Mouse (Mus musculus) gastrocnemius, postnatal 25 days (tissue): ENCODE data around the gene Slc16a6. TPM values are rescaled to one million over a fixed set of nuclear protein-coding genes. Genes with fewer than 3 reads are reported as not detected.

Source experiments
- DNase-seq: peaks from one replicate; pipeline ENCODE4 v3.0.0; 2022
- total RNA-seq, 2 experiments: library from RNA; stranded (reverse); gene quantifications; 1 replicate in 1 of 2; 2 replicates in 1 of 2; pipeline ENCODE4 v1.2.3; 2021

The Slc16a6 gene
- total RNA-seq, 2 experiments from 2014 or later, result 7.0 to 11.5 TPM

GRCm38 (mm10) chr11:109487111-109487510 lies 13.7 kb upstream of the Slc16a6 start:
- no peak for DNase-seq

- peak; percentile 27 for DNase-seq
These were observed 12.1 kb upstream of the Slc16a6 start for GRCm38 (mm10) chr11:109485398-109486045.

- no peak for DNase-seq
These were observed 7.0 kb upstream of the Slc16a6 start for GRCm38 (mm10) chr11:109480440-109480839.

- no peak for DNase-seq
These were observed 6.3 kb upstream of the Slc16a6 start for GRCm38 (mm10) chr11:109479575-109480285.

GRCm38 (mm10) chr11:109477606-109478380 lies 4.4 kb upstream of the Slc16a6 start:
- DNase-seq, result no peak

GRCm38 (mm10) chr11:109476653-109477052 lies 3.3 kb upstream of the Slc16a6 start:
- DNase-seq, result no peak

- DNase-seq, result no peak
These were observed 2.8 kb upstream of the Slc16a6 start for GRCm38 (mm10) chr11:109476241-109476640.

GRCm38 (mm10) chr11:109475717-109476116 lies 2.3 kb upstream of the Slc16a6 start:
- no peak for DNase-seq

GRCm38 (mm10) chr11:109474836-109475235 lies 1.4 kb upstream of the Slc16a6 start:
- no peak for DNase-seq

GRCm38 (mm10) chr11:109474086-109474742 lies 816 bp upstream of the Slc16a6 start:
- DNase-seq, result no peak

GRCm38 (mm10) chr11:109472821-109473170 lies 602 bp downstream of the Slc16a6 start:
- no peak for DNase-seq

GRCm38 (mm10) chr11:109472171-109472691 lies 1.2 kb downstream of the Slc16a6 start:
- peak; percentile 16 for DNase-seq

- no peak for DNase-seq
These were observed 2.2 kb downstream of the Slc16a6 start for GRCm38 (mm10) chr11:109470921-109471861.

- no peak for DNase-seq
These were observed 3.2 kb downstream of the Slc16a6 start for GRCm38 (mm10) chr11:109470170-109470569.

- no peak for DNase-seq
These were observed 5.3 kb downstream of the Slc16a6 start for GRCm38 (mm10) chr11:109468133-109468532.

GRCm38 (mm10) chr11:109466987-109467386 lies 6.4 kb downstream of the Slc16a6 start:
- no peak for DNase-seq

- DNase-seq, result no peak
These were observed 8.3 kb downstream of the Slc16a6 start for GRCm38 (mm10) chr11:109465068-109465467.

GRCm38 (mm10) chr11:109460586-109460985 lies 12.8 kb downstream of the Slc16a6 start:
- DNase-seq, result no peak

- DNase-seq, result no peak
These were observed 15.2 kb downstream of the Slc16a6 start for GRCm38 (mm10) chr11:109458165-109458564.

- DNase-seq, result no peak
These were observed 17.1 kb downstream of the Slc16a6 start for GRCm38 (mm10) chr11:109456261-109456660.

GRCm38 (mm10) chr11:109451169-109451568 lies 22.2 kb downstream of the Slc16a6 start:
- DNase-seq, result no peak
